8 mouse cellular contexts compared by ENCODE assay signal in the genomic region with DNA sequence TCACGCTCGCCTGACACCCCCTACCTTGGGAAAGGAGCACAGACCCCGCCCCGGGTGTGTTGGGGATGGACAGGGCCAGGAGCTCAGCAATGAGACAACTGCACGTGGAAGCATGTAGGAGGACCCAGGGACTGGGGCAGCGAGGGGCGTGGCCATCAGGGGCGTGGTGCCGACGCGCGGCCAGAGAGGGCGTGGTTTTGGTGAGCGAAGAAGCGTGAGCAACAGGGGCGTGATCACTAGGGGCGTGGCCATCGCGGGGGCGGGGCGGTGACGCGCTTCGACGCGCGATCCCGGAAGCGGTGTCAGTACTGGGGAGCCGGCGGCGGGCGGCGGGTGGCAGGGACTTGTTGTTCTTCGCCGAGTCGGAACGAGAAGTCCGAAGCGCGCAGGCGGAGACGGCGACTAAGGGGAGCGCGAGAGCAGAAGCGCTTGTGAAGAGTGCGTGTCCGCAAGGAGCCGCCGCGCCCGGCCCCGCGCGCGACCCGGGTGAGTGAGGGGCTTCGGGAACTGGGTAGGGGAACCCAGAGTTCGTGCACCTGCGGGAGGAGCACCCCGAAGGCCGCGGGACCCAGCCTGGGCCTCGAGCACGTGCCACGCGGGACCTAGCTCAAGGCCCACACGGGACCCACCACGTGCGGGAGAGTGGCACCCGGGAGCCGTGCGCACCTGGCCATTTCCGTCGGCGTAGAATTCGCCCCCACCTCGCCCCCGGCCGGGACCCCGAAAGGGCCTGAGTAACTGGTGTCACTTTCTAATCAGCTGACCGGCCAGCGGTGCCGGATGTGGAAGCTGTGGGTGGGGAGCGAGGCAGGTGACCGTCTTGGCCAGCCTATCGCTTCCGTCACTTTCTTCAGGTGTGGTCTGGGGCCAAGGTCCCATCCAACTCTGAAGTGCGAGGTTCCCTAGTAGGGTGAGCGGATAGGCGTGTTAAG. TPM values are rescaled to one million over a fixed set of nuclear protein-coding genes. Genes with fewer than 3 reads are reported as not detected.
DNase-seq lines count a peak whose midpoint lies in the region; ATAC-seq and TF ChIP-seq lines count a peak whose summit lies in the region.

A gene (plus strand): TSS at position 287 of the 932 bp plus-strand sequence.

- in situ Hi-C loops in ES-E14 (cut with MboI; ENCODE audit: low sequenced_read_pairs in 2 of 2, unreplicated experiment in 2 of 2): no loop called here

- peak within 1 kb of the TSS; percentile 68 to 92 for H3K4me3 ChIP-seq in ES-E14 (ENCODE audit: insufficient read depth in 1 of 2, low read depth in 1 of 2, low read length in 2 of 2, poor library complexity in 1 of 2, severe bottlenecking in 1 of 2)
- peak within 1 kb of the TSS; percentile 87 for H3K4me3 ChIP-seq in forebrain, embryonic 16.5 days (replicated peaks; ENCODE audit: low read length)
- H3K4me3 ChIP-seq in layer of hippocampus, adult 2 months: peak within 1 kb of the TSS; percentile 90
- H3K4me3 ChIP-seq in lung, embryonic 14.5 days (ENCODE audit: low read depth, low read length): peak within 1 kb of the TSS; percentile 91
- peak within 1 kb of the TSS; percentile 58 for H3K4me3 ChIP-seq in olfactory bulb, adult 2 months (ENCODE audit: insufficient read depth, low read depth, low read length)
- H3K4me3 ChIP-seq in thymus, adult 2 months (ENCODE audit: control insufficient read depth, insufficient read depth, low read length): peak within 1 kb of the TSS; percentile 85

- peak; percentile 89 for ATAC-seq in forebrain, embryonic 16.5 days
- peak; percentile 88 for ATAC-seq in lung, embryonic 14.5 days (ENCODE audit: insufficient read depth)

- WGBS in forebrain, embryonic 16.5 days: under 1% methylated on average over 91 of the region's 92 CpGs
- WGBS in lung, embryonic 14.5 days: under 1% methylated on average over 92 of the region's 92 CpGs
- under 1% methylated on average over 92 of the region's 92 CpGs for WGBS in olfactory bulb, adult 2 months
- under 1% methylated on average over 92 of the region's 92 CpGs for WGBS in thymus, adult 2 months

- peaks cover 3 to 17% of the 10 kb centered on the region in 2 experiments; a peak in 2 of 4 replicates for H3K4me1 ChIP-seq in ES-E14 (ENCODE audit: control insufficient read depth in 2 of 2, insufficient read depth in 2 of 2, low read length in 2 of 2, poor library complexity in 1 of 2)
- peaks cover 27% of the 10 kb centered on the region for H3K4me1 ChIP-seq in forebrain, embryonic 16.5 days (replicated peaks; ENCODE audit: control insufficient read depth, insufficient read depth, low read length)
- H3K4me1 ChIP-seq in lung, embryonic 14.5 days (ENCODE audit: insufficient read depth): peaks cover 25% of the 10 kb centered on the region
- peaks cover 19% of the 10 kb centered on the region for H3K4me1 ChIP-seq in olfactory bulb, adult 2 months (ENCODE audit: control insufficient read depth, insufficient read depth, low read length)
- peaks cover 41% of the 10 kb centered on the region for H3K4me1 ChIP-seq in thymus, adult 2 months (replicated peaks; ENCODE audit: control insufficient read depth, insufficient read depth, low read length)

- intact Hi-C loops in heart, postnatal 36 days (cut with DNase I): loop anchor here (10.0 kb wide), 1 partner anchor 387 kb away; a partner anchor contains a TSS

- no peak for TF ChIP-seq CTCF in layer of hippocampus, adult 2 months (conservative IDR thresholded peaks at IDR 0.05)
- TF ChIP-seq CTCF in lung, embryonic 14.5 days (IDR thresholded peaks at IDR 0.05; ENCODE audit: low read depth): 0 out of 2 replicates have a peak, but pooled peaks have one; percentile 29
- TF ChIP-seq CTCF in olfactory bulb, adult 2 months (IDR thresholded peaks at IDR 0.05; ENCODE audit: insufficient read depth, low read depth, low read length): no peak
- peak; percentile 28; the same call in 1 of the 2 replicates for TF ChIP-seq CTCF in thymus, adult 2 months (IDR thresholded peaks at IDR 0.05; ENCODE audit: borderline replicate concordance, control insufficient read depth, extremely low read depth, insufficient read depth, low read length, poor library complexity)

- H3K9me3 ChIP-seq in ES-E14 (ENCODE audit: control insufficient read depth, insufficient read depth, low read depth, low read length): no peaks in the 10 kb centered on the region
- H3K9me3 ChIP-seq in forebrain, embryonic 16.5 days (ENCODE audit: control insufficient read depth, low read length): no peaks in the 10 kb centered on the region
- no peaks in the 10 kb centered on the region for H3K9me3 ChIP-seq in lung, embryonic 14.5 days (ENCODE audit: low read depth, low read length)

- DNase-seq in ES-E14 (ENCODE audit: low read depth, low spot score): peak; percentile 74
- peak; percentile 83 for DNase-seq in cerebellum, adult 11-12 months
- peak; percentile 99 for DNase-seq in heart, postnatal 36 days
- DNase-seq in layer of hippocampus, adult 2 months (ENCODE audit: low spot score in 2 of 2): peak; percentile 94 to 97
- peak; percentile 98 for DNase-seq in lung, embryonic 14.5 days
- DNase-seq in thymus, adult 2 months: peak; percentile 98

- 0 out of 2 replicates have a peak, but pooled peaks have one; percentile 46 for TF ChIP-seq POLR2A in olfactory bulb, adult 2 months (IDR thresholded peaks at IDR 0.05; ENCODE audit: insufficient read depth, low read depth, low read length)
- TF ChIP-seq POLR2A in thymus, adult 2 months (IDR thresholded peaks at IDR 0.05; ENCODE audit: control insufficient read depth, extremely low read depth, insufficient read depth, low read length, poor library complexity): peak; percentile 99

- no peaks in the 10 kb centered on the region; the same call in 1 of the 2 replicates for H3K36me3 ChIP-seq in ES-E14 (ENCODE audit: control insufficient read depth, insufficient read depth, low read length, poor library complexity, severe bottlenecking)
- no peaks in the 10 kb centered on the region for H3K36me3 ChIP-seq in forebrain, embryonic 16.5 days (ENCODE audit: control insufficient read depth, insufficient read depth)
- no peaks in the 10 kb centered on the region for H3K36me3 ChIP-seq in lung, embryonic 14.5 days (ENCODE audit: insufficient read depth)
- no peaks in the 10 kb centered on the region for H3K36me3 ChIP-seq in thymus, adult 2 months (ENCODE audit: control insufficient read depth, insufficient read depth, low read length)

- peak within 1 kb of the TSS; percentile 0; the same call in 1 of the 2 replicates for H3K27ac ChIP-seq in ES-E14 (ENCODE audit: insufficient read depth, low read depth, low read length, poor library complexity, severe bottlenecking)
- no peak within 1 kb of the TSS for H3K27ac ChIP-seq in forebrain, embryonic 16.5 days (ENCODE audit: low read length)
- peak within 1 kb of the TSS; percentile 86 for H3K27ac ChIP-seq in layer of hippocampus, adult 2 months
- H3K27ac ChIP-seq in lung, embryonic 14.5 days (ENCODE audit: low read depth): peak within 1 kb of the TSS; percentile 80
- H3K27ac ChIP-seq in olfactory bulb, adult 2 months (ENCODE audit: insufficient read depth, low read depth, low read length): no peak within 1 kb of the TSS
- H3K27ac ChIP-seq in thymus, adult 2 months (ENCODE audit: control insufficient read depth, insufficient read depth, low read length): peak within 1 kb of the TSS; percentile 49

- H3K4me2 ChIP-seq in forebrain, embryonic 16.5 days (ENCODE audit: low read length): peak within 1 kb of the TSS; percentile 100
- peak within 1 kb of the TSS; percentile 100 for H3K4me2 ChIP-seq in lung, embryonic 14.5 days

- H3K9ac ChIP-seq in ES-E14 (ENCODE audit: insufficient read depth, low read depth, low read length, poor library complexity, severe bottlenecking): peak within 1 kb of the TSS; percentile 86
- peak within 1 kb of the TSS; percentile 82 for H3K9ac ChIP-seq in forebrain, embryonic 16.5 days (replicated peaks; ENCODE audit: low read depth, low read length)
- H3K9ac ChIP-seq in lung, embryonic 14.5 days: peak within 1 kb of the TSS; percentile 77

- H3K27me3 ChIP-seq in forebrain, embryonic 16.5 days (replicated peaks; ENCODE audit: control insufficient read depth, insufficient read depth, low read length): no peaks in the 10 kb centered on the region
- no peaks in the 10 kb centered on the region for H3K27me3 ChIP-seq in lung, embryonic 14.5 days (ENCODE audit: insufficient read depth, low read length)
- H3K27me3 ChIP-seq in thymus, adult 2 months (ENCODE audit: control insufficient read depth, insufficient read depth, low read length): no peaks in the 10 kb centered on the region

TF ChIP-seq in ES-E14, 5 proteins besides CTCF, POLR2A, EP300 and RAD21:
- TF ChIP-seq ZC3H11A (IDR thresholded peaks at IDR 0.05; ENCODE audit: borderline replicate concordance, low read depth, low read length): no peak
- no peak for TF ChIP-seq CHD2 (IDR thresholded peaks at IDR 0.05; ENCODE audit: low read depth, low read length)
- peak; percentile 47; the same call in 1 of the 2 replicates for TF ChIP-seq HCFC1 (IDR thresholded peaks at IDR 0.05; ENCODE audit: borderline replicate concordance, insufficient read depth, low read length)
- no peak for TF ChIP-seq MAFK (IDR thresholded peaks at IDR 0.05; ENCODE audit: insufficient read depth, low read depth, low read length)

RNA-seq across cellular contexts. Expression of the gene that starts here (rescaled TPM):
- 16.8 and 19.9 TPM in 2 replicates for total RNA-seq in ES-E14 (2012; rRNA removed)
- 22.6 and 23.1 TPM in 2 replicates for polyA plus RNA-seq in forebrain, embryonic 16.5 days (2015; fragmentation: Nextera tagmentation; extraction: Ambion mirVana)
- 10 to 100 TPM; 36.9 to 37.7 TPM for total RNA-seq in heart, postnatal 36 days (2021)
- total RNA-seq in layer of hippocampus, adult 2 months (2021): 1 to 10 TPM; 9.2 to 9.9 TPM
- 8.0 and 10.0 TPM in 2 replicates for polyA plus RNA-seq in lung, embryonic 14.5 days (2014; fragmentation: Nextera tagmentation; extraction: Ambion mirVana)
- polyA plus RNA-seq in olfactory bulb, adult 2 months (2012; ENCODE audit: insufficient read depth, insufficient read length, low replicate concordance, missing spikeins): not detected in 2 replicates
- polyA plus RNA-seq in thymus, adult 2 months (2012; rRNA removed): 43.9 and 44.2 TPM in 2 replicates

Comparison
In these comparisons a context has a peak if more than half of its experiments do, and no peak if none do; other contexts are left out.
1. H3K27ac ChIP-seq: peak in ES-E14 (single experiment), layer of hippocampus, adult 2 months (single experiment), lung, embryonic 14.5 days (single experiment) and thymus, adult 2 months (single experiment); none in forebrain, embryonic 16.5 days (single experiment) and olfactory bulb, adult 2 months (single experiment).
2. CTCF ChIP-seq: peak in lung, embryonic 14.5 days (single experiment) and thymus, adult 2 months (single experiment); none in layer of hippocampus, adult 2 months (single experiment) and olfactory bulb, adult 2 months (single experiment).
3. Peak in every context shown above with its lines, with median percentiles within 50 percentile points of each other: DNase-seq, H3K4me3 ChIP-seq and H3K9ac ChIP-seq.